Mouse (Mus musculus): ENCODE results near the gene Rufy4. TPM values are rescaled to one million over a fixed set of nuclear protein-coding genes. Genes with fewer than 3 reads are reported as not detected.

Rufy4 gene
- polyA plus RNA-seq, 1 experiment from 2014 or later = 0.42 TPM

- Histone ChIP-seq H3K36me3 (no peaks in the 10 kb centered on the region), H3K9me3 (no peaks in the 10 kb centered on the region), H3K27ac (peak overlapping the region; percentile 5; the same call in 1 of the 2 replicates), H3K4me1 (replicated peaks) (peaks cover 51% of the 10 kb centered on the region), H3K27me3 (no peaks in the 10 kb centered on the region), H3K4me3 (replicated peaks) (no peak overlapping the region), H3K4me2 (replicated peaks) (no peak overlapping the region), H3K9ac (replicated peaks) (no peak overlapping the region)
- no peak for ATAC-seq
- 48% methylated on average over 2 of the region's 2 CpGs for WGBS
Measured at GRCm38 (mm10) chr1:74109670-74110069, 15.7 kb upstream of the Rufy4 start.

DNA sequence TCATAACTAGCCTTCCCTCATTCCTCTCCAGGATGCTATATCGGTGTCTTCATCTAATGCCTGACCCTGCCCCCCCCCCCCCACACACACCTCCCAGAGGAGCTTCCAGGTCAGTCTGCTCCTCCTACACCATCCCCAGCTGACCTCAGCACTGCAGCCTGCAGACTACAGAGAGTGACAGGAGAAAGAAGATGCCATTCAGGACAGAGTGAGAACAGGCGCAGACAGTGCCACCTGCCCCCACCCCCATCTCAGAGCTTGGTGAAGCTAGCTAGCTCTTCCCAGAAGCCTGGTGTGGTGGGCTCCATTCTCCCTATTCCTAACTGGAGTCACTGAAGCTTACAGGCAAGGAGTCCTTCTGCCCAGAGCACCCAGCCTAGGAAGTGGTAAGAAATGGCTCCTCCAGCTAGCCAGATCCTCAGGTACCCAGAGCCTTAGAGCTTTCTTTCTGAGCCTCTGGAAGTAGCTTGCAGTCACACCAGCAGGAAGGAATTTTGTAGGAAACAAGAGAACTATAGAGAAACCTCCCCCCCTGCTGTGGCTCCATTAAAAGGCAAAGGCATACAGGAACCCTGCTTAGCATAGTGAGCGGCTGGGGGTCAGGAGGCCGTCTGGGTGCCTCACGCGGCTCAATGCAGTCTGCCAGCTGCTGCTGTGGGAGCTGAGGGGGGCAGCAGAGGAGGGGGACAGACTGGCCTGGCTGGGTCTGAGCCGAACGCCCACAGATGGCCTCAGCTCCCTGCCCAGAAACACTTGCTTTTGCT lies 14.2 kb upstream of the Rufy4 start:
- Histone ChIP-seq H3K9me3 (no peaks in the 10 kb centered on the region), H3K4me2 (replicated peaks) (peak overlapping the region; percentile 25), H3K27me3 (no peaks in the 10 kb centered on the region), H3K27ac (peak overlapping the region; percentile 85), H3K9ac (replicated peaks) (no peak overlapping the region), H3K4me3 (replicated peaks) (no peak overlapping the region), H3K4me1 (replicated peaks) (peaks cover 47% of the 10 kb centered on the region), H3K36me3 (no peaks in the 10 kb centered on the region)
- ATAC-seq = peak; percentile 93
- WGBS = 2% methylated on average over 8 of the region's 8 CpGs

DNA sequence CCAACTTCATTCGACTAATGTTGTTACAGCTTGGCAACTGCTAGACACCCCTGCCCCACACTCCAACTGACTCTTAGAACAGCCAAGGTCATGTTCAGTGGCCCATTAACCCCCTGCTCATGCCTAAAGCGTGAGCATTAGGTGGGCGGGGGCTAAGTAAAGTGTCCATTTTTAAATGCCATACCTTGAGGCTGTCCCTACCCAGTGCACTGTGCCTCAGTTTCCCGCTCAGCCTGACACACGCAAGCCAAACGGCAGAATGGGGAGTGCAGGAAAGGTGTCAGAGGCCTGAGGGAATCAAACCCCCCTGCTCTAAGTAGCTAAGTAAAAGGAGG lies 13.7 kb upstream of the Rufy4 start:
- Histone ChIP-seq H3K4me3 (replicated peaks) (no peak overlapping the region), H3K27me3 (no peaks in the 10 kb centered on the region), H3K4me1 (replicated peaks) (peaks cover 44% of the 10 kb centered on the region), H3K27ac (peak overlapping the region; percentile 85), H3K9ac (replicated peaks) (no peak overlapping the region), H3K36me3 (no peaks in the 10 kb centered on the region), H3K4me2 (replicated peaks) (peak overlapping the region; percentile 25; the same call in 1 of the 2 replicates), H3K9me3 (no peaks in the 10 kb centered on the region)
- WGBS = 13% methylated on average over 6 of the region's 6 CpGs
- ATAC-seq = no peak; the same call in 1 of the 2 replicates

- no peak for ATAC-seq
- Histone ChIP-seq H3K9ac (replicated peaks) (no peak overlapping the region), H3K27me3 (no peaks in the 10 kb centered on the region), H3K4me2 (replicated peaks) (no peak overlapping the region), H3K27ac (no peak overlapping the region), H3K9me3 (no peaks in the 10 kb centered on the region), H3K4me1 (replicated peaks) (peaks cover 44% of the 10 kb centered on the region), H3K36me3 (no peaks in the 10 kb centered on the region), H3K4me3 (replicated peaks) (no peak overlapping the region)
- 71% methylated on average over 3 of the region's 3 CpGs for WGBS
Measured at GRCm38 (mm10) chr1:74113071-74113470, 12.3 kb upstream of the Rufy4 start.

DNA sequence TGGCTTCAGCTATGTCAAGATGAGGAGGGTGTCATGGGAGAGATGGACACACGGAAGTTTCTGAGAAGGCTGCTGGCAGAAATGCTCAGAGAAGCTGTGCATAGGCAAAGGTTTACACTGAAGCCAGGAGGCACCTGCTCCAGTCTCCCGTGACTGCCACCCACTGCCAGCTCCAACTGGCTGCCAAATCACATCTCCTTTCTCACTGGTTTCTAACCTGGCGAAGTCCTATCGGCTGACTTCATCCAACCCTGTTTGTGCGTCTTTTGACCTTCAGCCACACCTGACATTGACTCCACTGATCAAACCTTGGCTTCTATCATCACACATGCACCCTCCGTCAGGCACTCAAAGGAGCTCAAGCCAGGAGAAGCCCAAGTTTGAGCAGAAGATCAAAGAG lies 7.5 kb upstream of the Rufy4 start:
- WGBS = 90% methylated on average over 6 of the region's 6 CpGs
- Histone ChIP-seq H3K4me3 (replicated peaks) (no peak overlapping the region), H3K27me3 (peaks cover 10% of the 10 kb centered on the region), H3K4me2 (replicated peaks) (no peak overlapping the region), H3K4me1 (replicated peaks) (peaks cover 16% of the 10 kb centered on the region), H3K36me3 (no peaks in the 10 kb centered on the region), H3K9me3 (no peaks in the 10 kb centered on the region), H3K27ac (no peak overlapping the region), H3K9ac (replicated peaks) (no peak overlapping the region)
- no peak for ATAC-seq

DNA sequence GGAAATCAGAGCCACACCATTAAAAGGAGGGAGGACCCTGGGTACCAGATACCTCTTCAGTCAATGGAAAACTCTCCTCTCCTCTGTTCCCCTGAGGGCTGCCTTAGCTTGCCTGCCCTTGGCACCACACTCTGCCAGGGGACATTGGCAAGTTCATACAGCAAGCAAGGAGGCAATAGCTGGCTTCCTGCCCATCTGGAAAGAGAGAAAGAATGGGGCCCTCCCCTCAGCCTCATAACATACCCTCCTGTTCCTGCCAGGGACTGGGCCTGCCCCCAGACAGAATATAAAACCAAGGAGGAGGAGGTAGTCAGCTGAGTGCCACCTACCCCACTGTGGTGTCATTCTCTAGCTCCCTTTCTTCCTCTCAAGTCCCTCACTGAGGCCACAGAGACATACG lies 6.2 kb upstream of the Rufy4 start:
- no peak overlapping the region for H3K4me2 ChIP-seq (replicated peaks)
- no peak overlapping the region for H3K9ac ChIP-seq (replicated peaks)
- peaks cover 15% of the 10 kb centered on the region for H3K4me1 ChIP-seq (replicated peaks)
- WGBS = 89% methylated on average over 1 of the region's 1 CpGs
- H3K36me3 ChIP-seq = no peaks in the 10 kb centered on the region
- H3K4me3 ChIP-seq (replicated peaks) = no peak overlapping the region
- H3K27ac ChIP-seq = no peak overlapping the region
- ATAC-seq = no peak
- peaks cover 23% of the 10 kb centered on the region for H3K27me3 ChIP-seq
- H3K9me3 ChIP-seq = no peaks in the 10 kb centered on the region

DNA sequence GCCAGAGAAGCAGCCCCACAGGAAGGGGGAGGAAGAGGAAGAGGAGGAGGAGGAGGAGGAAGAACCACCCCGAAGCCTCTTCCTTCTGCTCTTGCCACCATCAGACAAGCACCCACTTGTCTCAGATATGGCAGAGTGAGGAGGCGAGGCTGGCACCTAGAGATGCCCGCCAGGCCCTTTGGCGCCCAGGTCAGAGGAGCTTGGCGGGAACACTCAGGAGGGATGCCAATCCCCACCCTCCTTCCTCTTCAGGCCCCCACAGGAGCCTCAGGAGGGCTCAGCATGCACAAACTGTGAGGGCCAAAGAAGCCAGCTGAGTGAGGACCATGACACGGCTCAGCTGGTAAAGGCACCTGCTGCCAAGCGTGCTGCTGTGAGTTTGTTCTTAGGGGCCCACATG lies 4.2 kb upstream of the Rufy4 start:
- no peak overlapping the region for H3K4me2 ChIP-seq (replicated peaks)
- H3K9me3 ChIP-seq = no peaks in the 10 kb centered on the region
- ATAC-seq = no peak
- peaks cover 24% of the 10 kb centered on the region for H3K4me1 ChIP-seq (replicated peaks)
- no peak overlapping the region for H3K9ac ChIP-seq (replicated peaks)
- no peaks in the 10 kb centered on the region for H3K36me3 ChIP-seq
- no peak overlapping the region for H3K4me3 ChIP-seq (replicated peaks)
- H3K27me3 ChIP-seq = peaks cover 37% of the 10 kb centered on the region
- H3K27ac ChIP-seq = no peak overlapping the region
- WGBS = 91% methylated on average over 7 of the region's 7 CpGs

GRCm38 (mm10) chr1:74121821-74122576 lies 3.3 kb upstream of the Rufy4 start:
- peaks cover 40% of the 10 kb centered on the region for H3K27me3 ChIP-seq
- no peaks in the 10 kb centered on the region for H3K9me3 ChIP-seq
- H3K4me3 ChIP-seq (replicated peaks) = no peak overlapping the region
- 59% methylated on average over 9 of the region's 9 CpGs for WGBS
- no peak overlapping the region for H3K27ac ChIP-seq
- H3K36me3 ChIP-seq = no peaks in the 10 kb centered on the region
- H3K4me2 ChIP-seq (replicated peaks) = no peak overlapping the region; the same call in 1 of the 2 replicates
- H3K4me1 ChIP-seq (replicated peaks) = peaks cover 24% of the 10 kb centered on the region
- no peak overlapping the region for H3K9ac ChIP-seq (replicated peaks)
- peak; percentile 22; the same call in 1 of the 2 replicates for ATAC-seq

- no peaks in the 10 kb centered on the region for H3K36me3 ChIP-seq
- peak overlapping the region; percentile 91 for H3K4me2 ChIP-seq (replicated peaks)
- peaks cover 24% of the 10 kb centered on the region for H3K4me1 ChIP-seq (replicated peaks)
- no peak for ATAC-seq
- 0 out of 2 replicates have a peak overlapping the region, but pooled peaks have one; percentile 51 for H3K4me3 ChIP-seq (replicated peaks)
- H3K27ac ChIP-seq = no peak overlapping the region
- H3K9me3 ChIP-seq = no peaks in the 10 kb centered on the region
- 66% methylated on average over 8 of the region's 8 CpGs for WGBS
- no peak overlapping the region for H3K9ac ChIP-seq (replicated peaks)
- peaks cover 40% of the 10 kb centered on the region for H3K27me3 ChIP-seq
Measured at GRCm38 (mm10) chr1:74123215-74123614, 2.1 kb upstream of the Rufy4 start.

DNA sequence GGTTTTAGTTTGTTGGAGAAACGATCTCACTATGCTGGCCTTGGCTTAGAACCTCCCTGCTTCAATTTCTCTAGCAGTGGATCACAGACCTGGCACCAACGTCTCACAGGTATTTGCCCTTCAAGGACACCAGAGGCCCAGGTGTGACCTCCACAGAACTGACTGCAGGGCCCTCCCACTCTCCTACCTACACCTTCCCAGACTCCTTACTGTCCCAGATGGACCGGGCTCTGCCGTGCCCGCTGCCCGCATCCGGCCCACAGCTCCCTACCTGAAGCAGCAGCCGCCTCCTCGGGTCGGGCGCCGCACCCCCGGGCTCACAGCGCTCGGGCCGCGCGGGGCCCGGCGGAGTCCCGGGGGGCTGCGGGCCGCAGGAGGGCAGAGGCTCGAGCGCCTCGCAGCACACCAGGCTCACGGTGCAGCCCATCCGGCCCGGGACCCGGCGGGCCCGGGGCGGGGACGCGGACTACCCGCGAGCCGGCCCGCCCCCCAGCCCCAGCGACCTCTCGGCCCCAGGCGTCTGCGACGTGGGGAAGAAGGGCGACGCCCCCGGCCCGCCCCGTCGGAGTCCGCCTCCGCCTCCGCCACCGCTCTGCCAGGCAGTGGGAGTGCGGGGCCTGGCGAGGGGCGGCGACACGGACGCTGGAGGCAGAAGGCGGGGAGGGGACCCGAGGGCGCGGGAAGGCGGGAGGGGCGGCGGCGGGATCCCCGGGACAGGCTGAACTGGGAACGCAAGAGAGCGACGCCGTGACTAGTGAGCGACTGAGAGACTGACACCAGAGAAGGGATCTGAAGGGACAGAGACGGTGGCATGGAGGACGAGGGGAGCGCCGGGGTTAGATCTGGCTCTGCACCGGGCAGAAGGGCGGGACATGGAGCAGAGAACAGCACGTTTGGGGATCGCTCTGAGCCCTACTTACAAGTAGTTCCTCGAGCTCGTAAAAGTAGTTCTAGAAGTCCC lies 1.0 kb upstream of the Rufy4 start, which contains the start of gene Tns1:
TSS of gene Tns1 (minus strand) at position 429 of the 961 bp plus-strand sequence.
- Histone ChIP-seq H3K4me2 (replicated peaks) (peak within 1 kb of the TSS; percentile 91), H3K27ac (no peak within 1 kb of the TSS; the same call in 1 of the 2 replicates), H3K36me3 (no peaks in the 10 kb centered on the region), H3K4me3 (replicated peaks) (peak within 1 kb of the TSS; percentile 51), H3K9ac (replicated peaks) (peak within 1 kb of the TSS; percentile 69), H3K4me1 (replicated peaks) (peaks cover 24% of the 10 kb centered on the region), H3K27me3 (peaks cover 40% of the 10 kb centered on the region), H3K9me3 (no peaks in the 10 kb centered on the region)
- WGBS = under 1% methylated on average over 80 of the region's 84 CpGs
- peak; percentile 60 for ATAC-seq

- Histone ChIP-seq H3K4me3 (replicated peaks) (no peak overlapping the region), H3K36me3 (no peaks in the 10 kb centered on the region), H3K4me2 (replicated peaks) (no peak overlapping the region), H3K27me3 (peaks cover 4% of the 10 kb centered on the region), H3K4me1 (replicated peaks) (no peaks in the 10 kb centered on the region), H3K9me3 (no peaks in the 10 kb centered on the region), H3K9ac (replicated peaks) (no peak overlapping the region), H3K27ac (no peak overlapping the region)
- no peak for ATAC-seq
- WGBS = 89% methylated on average over 8 of the region's 8 CpGs
Measured at GRCm38 (mm10) chr1:74130883-74131659, 5.7 kb downstream of the Rufy4 start.

Data from midbrain, embryonic 13.5 days (tissue).